Mouse (Mus musculus): ENCODE results near the gene Ly6g5b.

The Ly6g5b gene

DNA sequence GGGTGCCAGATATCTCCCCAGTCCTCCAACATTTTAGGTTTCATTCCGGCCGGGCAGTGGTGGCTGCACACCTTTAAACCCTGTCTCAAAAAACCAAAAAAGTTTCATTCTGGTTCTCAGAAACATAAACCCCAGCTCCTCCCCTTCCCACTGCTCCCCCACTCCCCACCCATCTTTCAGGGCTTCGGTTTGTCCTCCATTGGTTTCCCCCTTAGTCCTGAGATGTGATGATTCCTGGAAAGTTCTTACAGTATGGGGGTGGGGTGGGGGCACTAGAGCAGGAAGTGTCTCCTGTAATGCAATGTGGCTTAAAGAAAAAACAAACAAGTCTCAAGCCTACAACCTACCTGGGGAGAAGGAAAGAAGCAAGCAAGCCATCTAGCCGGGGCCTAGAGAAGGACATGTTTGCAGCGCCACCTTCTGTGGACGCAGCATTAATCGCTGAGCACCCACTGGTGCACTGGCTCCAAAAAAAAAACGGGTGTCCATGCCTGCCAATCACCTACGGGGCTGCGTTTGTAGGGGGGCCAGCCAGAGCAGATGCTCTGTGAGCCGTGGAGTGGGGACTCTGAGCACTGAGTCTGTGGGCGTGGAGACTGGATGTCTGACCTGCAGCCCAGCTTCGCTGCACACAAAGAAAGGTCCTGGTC, 9.4 kb downstream of the Ly6g5b start:
- no peak for DNase-seq (ENCODE audit: low spot score in 2 of 2)

DNA sequence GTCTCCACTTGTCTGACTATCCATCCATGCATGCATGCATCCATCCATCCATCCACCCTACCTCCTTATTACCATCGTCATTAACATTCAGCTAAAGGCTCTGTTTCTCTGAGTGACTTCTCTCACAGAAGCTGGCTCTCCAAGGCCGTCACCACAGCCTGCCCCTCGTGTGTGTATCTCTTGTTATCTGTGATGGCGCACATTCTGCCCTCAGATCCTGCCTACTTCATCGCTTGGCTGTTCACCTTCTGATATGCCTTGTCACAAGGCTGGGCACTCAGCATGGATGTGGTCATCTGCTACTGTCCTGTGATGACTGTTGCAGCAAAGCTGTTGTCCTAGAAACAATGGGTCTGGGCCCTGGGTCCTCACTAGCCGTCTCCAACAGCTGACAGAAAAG, 10.5 kb downstream of the Ly6g5b start:
- no peak for DNase-seq (ENCODE audit: low spot score in 2 of 2)

DNA sequence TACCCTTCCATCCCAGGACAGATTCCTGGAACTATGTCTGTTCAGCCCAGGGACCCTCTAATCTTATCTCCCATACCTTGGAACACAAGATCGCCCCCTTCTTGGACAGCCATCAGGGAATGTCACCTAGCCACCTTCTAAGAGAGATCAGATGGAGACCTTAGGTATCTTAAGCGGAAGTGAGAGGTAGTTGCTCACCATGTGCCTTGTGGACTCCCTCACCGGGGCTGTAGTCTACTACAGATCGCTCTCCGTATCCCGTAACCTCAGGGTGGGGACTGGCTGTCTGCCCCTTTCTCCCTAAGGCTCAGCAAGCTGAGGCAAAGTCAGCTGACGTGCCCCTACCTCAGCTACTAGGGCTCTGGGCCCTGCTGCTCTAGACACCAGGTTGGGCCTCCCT, 11.1 kb downstream of the Ly6g5b start:
- no peak for DNase-seq (ENCODE audit: low spot score in 2 of 2)

DNA sequence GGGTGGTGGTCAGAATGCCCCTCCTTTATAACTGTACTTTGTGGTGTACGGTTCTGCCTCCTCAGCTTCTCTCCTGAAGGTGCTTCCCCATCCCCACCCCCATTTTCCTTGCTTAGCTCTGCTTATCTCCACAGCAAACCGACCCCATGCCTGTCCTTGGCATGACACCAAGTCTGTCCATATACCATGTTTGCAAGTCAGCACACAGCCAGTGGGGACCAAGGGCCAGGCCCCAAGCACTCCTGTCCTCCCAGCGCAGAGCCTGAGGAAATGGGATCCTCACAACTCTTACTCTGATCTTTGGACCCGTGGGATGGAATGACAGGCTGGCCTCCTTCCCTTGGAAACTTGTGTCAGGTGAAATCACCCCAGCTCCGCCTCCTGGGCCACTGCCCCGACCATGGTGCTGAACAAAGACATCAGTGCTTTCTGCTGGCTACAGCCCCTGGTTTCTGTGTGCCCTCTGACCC, 12.0 kb downstream of the Ly6g5b start:
- DNase-seq (ENCODE audit: low spot score in 2 of 2): no peak

DNA sequence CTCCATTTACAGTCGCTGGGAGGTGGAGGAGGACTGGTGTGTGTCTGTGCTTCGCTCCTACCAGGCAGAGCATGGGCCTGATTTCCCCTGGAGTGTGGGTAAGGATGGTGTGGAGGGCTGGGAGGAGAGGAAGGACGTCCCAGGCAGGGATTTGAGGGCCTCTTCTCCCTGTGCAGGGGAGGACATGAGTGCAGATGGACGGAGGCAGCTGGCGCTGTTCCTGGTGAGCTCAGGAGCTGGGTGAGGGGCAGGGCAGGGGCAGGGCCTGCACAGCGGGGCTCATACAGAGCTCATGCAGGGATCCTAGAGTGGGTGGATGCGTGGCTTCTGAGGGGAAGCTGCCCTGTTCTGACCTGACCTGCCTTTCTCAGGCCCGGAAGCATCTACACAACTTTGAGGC, 12.9 kb downstream of the Ly6g5b start:
- DNase-seq (ENCODE audit: low spot score in 2 of 2): no peak

DNA sequence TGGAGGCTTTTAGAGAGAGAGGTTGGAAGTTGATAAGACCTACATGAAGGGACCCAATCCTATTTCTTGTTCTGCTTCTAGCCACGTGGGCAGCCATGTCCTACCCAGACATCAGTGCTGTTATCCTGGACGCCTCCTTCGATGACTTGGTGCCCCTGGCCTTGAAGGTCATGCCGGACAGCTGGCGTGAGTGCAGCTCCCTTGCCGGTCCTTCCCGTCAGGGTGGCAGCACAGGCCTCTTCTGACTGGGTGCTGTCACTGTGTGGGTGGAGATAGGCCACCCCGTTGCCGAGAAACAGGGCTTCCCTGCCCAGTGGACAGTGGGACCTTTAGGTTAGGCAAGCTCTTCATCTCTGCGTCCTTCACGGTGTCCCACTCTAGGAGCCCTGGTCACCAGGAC, 14.1 kb downstream of the Ly6g5b start:
- DNase-seq (ENCODE audit: low spot score in 2 of 2): no peak

DNA sequence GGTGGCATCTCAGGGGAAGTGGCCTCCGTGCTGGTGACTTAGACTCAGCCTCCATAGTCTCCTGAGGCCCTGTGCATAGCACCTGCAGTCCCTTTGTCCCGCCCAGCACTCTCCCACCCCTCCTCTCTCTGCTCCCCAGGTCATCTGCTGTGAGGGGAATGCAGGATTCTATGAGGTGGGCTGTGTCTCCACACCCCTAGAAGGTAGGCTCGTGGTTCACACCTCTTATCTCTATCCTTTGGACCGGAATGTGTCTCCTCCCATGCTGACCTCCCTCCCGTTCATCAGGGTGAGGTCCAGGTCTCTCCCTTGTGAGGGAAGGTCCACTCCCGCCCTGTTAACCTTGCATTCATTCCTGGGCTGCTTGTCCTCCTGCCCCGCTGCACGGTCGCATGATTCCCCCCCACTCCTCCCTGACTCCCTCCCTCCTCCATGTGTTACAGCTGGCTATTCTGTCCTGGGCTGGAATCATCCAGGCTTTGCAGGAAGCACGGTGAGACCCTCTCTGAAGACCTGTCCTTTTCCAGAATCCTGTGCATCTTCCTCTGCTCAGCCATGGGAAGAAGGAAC, 14.9 kb downstream of the Ly6g5b start:
- no peak for DNase-seq (ENCODE audit: low spot score in 2 of 2)

DNA sequence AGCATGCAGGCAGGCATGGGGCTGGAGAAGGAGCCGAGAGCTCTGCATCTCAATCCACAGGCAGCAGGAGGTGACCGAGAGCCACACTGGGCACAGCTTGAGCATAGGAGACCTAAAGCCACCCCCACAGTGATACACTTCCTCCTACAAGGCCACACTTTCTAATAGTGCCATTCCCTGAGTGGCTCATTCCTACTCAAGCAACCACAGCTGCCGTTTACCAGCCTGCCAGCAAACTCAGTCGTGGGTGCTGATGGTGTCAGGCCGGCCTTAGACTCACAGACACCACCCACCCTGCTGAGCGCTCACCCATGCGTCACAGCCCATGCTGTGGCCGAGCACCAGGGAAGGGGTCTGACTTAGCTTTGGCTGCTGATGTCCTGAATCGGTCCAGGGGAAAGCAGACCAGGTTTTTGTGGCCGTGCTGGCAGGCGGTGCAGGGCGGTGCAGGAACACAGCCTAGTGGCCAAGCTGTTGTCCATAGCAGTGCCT, 18.0 kb downstream of the Ly6g5b start:
- DNase-seq (ENCODE audit: low spot score in 2 of 2): no peak

DNA sequence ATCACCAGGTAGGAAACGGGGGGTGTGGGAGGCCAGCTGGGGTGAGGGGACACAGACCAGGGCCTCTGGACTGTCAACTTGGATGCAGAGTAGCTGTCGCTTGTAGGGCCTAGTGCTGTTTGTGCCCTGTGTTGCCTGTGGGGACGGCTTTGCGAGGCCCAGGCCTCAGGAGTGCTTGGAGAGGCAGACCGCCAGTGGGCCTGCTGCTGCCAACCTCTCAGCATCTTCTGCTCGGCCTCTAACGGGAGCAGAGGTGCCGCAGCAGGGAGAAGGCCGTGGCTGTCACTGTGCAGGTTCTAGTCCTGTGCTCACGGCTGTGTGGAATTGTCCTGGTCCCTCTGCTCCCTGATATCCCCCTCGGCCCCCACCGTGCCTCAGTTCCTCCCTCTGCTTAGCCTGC, 18.6 kb downstream of the Ly6g5b start:
- no peak for DNase-seq (ENCODE audit: low spot score in 2 of 2)

DNA sequence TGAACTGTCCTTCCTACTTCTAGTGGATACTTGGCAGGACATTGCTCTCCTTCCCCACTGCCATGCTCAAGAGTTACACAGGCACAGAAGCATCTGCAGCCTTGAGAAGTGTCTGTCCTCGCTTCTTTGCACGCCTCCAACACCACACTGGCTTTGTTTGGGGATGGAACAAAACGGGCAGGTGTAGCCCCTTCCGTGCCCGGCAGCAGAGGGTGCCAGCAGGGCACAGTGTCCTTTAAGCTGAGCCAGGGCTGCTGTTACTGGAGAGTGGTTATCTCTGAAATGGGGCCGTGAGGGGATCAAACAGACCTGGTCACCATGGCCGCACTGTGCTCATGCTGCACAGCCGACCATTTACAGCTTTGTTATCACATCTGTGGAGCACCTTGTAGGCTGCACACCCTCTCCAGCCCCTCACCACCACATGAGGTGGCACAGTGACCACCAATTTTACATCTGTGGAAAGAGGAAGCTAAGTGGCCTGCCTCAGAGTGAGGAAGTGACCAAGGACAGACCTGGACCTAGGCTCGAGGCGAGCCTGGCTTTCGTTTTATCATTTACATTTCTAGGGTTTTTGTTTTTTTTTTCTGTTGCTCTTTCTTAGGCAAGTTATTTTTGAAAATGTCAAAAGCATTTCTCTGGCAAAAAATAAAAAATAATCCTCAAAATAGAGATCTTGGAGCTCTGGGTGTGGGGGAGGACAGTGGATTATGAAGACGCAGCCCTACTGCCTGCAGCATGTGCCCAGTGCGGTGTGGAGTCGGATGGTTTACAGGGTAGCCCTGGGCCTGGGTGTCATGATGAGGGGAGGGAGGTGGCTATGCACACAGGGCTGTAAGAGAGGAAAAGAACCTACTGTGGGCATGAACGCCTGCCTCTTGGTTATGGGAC, 20.5 kb downstream of the Ly6g5b start:
- no peak for DNase-seq (ENCODE audit: low spot score in 2 of 2)

DNA sequence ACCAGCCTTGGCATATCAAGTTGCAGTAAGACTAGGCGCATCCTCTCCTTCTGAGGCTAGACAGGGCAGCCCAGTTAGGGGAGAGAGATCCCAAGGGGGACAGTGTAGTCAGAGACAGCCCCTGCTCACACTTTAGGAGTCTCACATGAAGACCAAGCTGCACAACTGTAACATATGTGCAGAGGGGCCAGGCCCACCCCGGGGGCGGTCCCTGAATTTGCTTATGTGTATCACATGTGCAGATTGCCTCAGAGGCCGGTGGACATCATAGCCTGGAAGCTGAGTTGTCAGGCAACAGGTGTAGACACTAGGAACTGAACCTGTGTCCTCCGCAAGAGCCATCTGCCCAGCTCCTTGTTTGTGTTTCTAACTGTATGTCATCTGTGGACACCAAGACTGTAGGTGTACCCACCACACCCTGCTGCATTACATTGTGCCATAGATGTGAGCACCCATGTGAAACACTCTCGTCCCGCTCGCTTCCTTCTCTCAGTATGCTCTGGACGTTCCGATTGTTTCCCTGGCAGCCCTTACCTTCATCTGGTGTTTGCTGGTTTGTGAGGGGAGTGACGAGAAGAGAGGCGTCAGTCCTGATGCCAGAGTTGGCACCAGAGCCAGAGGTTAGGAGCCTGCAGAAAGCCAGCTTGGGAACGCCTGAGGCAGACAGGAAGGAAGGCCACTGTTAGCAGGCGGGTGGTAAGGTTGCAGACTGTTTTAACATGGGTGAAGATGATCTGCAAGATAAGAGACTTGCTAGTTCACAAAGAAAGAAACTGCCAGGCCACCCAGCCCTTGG, 22.6 kb downstream of the Ly6g5b start:
- DNase-seq (ENCODE audit: low spot score in 2 of 2): no peak

DNA sequence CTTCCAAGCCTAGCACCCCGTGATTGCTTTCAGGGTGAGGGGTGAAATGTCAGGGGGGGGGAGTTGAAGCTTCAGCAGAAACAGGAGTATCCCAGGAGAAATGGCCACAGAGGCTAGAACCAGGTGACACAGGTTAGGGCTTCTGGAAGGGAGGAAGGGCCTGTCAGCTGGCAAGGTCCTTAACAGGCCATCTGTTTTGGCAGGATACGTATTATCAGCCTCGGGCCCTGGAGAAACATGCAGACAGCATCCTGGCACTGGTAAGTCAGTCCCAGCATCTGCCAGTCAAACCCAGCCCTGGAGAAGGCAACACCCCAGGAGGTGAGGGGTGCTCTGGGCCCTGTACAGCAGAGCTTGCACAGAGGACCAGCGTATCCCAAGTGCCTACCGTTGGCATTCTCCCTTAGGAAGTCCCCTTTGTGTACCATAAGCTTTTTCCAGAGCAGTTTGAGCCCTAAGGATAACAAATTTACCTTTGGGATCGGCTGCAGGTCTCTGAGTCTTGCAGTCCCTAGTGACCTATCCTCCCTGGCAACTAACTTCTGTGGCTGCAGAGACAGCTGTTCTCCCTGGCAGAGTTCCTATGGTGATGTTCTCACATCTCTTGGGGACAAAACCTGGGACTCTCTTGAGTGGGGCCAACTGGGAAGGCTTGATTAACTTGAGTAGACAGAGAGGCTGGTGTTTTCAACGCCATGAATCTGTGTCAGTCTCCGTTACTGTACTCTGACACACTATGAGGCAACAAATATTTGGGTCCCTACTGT, 24.9 kb downstream of the Ly6g5b start:
- no peak for DNase-seq (ENCODE audit: low spot score in 2 of 2)

DNA sequence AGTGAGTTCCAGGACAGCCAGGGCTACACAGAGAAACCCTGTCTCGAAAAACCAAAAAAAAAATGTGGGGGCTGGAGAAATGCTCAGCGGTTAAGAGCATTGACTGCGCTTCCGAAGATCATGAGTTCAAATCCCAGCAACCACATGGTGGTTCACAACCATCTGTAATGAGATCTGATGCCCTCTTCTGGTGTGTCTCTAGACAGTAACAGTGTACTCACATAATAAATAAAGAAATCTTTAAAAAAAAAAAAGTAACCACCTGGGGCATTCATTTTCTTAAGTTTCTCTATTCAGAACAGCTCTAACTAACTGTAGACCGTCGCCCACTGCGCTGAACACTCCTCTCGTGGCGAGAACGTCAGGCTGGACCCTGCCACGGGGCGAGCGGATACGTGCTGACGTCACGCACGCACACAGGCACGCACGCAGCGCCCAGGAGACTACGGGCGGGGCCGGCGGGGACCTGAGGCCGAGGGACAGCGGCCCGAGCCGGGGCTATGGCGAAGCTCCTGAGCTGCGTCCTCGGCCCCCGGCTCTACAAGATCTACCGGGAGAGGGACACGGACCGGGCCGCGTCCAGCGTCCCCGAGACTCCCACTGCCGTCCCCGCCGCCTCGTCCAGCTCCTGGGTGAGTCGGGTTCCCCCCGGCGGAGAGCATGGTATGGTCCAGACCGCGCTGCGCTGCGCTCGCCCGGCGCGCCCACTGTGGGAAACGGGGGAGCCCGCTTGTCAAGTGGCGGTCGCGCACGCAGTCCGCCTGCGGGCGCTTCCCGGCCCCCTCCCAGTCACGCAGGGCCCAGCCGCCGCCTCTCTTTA, 26.2 kb downstream of the Ly6g5b start, which contains the start of gene Abhd16a:
Abhd16a (plus strand) TSS at position 439 of the 820 bp plus-strand sequence.
- peak; percentile 96 for DNase-seq (ENCODE audit: low spot score in 2 of 2)

DNA sequence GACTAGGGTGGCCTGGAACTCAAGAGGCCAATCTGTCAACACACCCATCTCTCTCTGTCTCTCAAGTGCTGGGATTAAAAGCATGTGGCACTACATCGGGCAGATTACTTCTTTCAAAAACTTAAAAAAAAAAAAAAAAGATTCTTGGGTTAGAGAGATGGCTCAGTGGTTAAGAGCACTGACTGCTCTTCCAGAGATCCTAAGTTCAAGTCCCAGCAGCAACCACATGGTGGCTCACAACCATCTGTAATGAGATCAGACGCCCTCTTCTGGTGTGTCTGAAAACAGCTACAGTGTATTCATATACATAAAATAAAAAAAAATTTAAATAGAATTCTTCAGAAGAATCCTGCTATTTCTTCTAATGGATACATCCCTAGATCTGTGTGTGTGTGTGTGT, 27.1 kb downstream of the Ly6g5b start:
- no peak for DNase-seq (ENCODE audit: low spot score in 2 of 2)

DNA sequence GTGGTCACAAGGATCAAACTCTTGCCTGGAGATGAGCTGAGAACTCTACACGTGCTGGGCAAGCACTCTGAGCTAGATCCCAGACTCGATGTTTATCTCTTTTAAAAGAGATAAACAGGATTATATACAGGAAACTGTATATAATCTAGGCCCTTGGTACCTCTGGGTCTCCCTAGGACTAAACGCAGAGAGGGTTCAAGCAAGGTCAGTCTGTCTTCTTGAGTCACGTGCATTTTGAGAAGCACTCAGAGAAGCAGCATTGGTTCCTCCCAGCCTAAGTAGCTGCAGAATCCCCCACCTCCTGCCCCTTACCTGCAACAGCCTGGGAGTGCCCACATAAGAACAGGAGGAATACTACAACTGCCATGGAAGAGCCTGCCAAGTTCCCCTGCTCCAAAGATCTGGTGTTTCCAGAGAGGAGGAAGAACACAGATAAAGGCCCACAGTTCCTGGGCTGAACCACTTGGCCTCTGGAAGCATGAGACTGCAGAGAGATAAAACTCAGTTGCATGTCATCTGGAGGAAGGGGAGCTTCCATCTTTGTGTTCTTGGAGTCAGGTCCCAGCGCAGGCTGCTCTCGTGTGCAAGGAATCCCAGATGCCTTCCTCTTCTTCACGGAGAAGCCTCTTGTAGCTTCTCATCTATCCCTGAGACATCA, 29.9 kb downstream of the Ly6g5b start, which contains the start of gene Ly6g6f:
Ly6g6f (minus strand) TSS at position 403 of the 658 bp plus-strand sequence.
- DNase-seq (ENCODE audit: low spot score in 2 of 2): no peak

DNA sequence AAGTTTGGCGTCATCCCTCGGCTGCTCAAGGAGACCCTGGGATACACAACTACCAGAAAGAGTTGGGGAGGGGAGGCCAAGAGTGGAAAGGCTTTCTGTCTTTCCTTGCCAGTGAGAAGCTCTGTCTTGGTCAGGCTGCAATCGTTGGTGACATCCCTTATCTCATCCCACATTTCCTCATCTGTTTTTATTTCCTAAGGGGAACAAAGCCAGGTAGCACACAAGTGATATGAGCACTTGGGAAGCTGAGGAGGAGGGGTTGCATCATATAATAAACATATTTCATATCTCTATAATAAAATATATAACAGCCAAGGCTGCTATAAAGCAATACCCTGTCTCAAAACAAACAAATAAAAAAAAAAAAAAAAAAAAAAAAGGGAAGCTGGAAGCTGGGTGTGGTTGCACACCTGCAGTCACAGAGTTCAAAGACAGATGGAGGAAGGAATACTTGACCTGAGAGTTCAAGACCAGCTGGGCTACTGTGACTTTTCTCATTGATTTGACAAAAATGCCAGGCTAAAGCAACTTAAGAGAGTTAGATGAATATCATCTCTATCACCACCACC, 31.2 kb downstream of the Ly6g5b start:
- DNase-seq (ENCODE audit: low spot score in 2 of 2): no peak

DNA sequence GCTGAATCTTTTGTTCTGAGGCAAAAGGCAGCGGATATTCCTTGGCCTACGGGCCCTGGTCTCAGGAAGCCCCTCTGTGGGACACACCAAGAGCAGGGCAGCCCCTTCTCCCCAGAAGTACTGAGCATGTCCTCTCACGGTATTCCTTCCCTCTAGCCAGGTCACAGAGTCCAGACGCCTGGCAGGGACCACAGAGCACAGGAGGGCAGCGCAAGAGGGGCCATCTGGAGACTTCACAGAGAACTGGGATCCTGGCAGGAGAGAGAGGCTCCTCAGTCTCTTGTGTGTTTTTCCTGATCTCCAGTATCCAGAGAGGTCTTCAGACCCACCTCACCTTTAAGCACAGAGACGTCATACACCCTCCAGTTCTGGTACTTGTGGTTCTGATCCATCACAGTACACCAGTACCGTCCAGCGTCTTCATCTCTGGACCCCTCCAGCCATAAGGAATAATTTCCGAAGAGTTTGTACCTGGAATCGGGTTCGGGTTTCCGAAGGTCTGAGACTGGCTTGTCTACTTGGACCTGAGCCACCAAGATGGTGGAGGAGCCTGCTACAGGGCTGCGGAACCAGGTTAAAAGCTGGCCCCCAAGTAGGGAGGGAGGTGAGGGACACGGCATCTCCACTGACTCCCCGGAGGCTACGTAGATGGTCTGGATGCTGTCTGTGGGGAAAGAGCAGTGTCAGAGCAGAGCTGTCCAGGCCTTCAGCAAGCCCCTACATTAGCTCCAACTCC, 32.2 kb downstream of the Ly6g5b start:
- no peak for DNase-seq (ENCODE audit: low spot score in 2 of 2)

DNA sequence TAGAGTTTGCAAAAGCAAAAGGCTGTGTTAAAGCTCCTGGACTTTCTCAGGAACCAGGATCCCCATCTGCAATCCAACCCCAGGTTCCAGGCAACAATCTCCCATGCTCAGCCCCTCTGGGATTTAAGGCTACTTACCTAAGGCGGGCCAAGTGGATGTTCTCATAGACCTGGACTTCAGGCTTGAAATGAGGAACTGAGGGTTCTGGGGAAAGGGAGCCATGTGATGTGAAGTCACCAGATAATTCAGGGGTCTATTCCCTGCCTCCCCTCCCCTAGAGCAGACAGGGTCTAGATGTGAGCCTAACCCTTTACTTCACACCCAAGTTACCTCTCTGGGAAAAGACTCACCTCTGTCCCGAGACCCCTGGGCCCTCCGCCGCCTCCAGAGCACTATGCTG, 34.5 kb downstream of the Ly6g5b start:
- DNase-seq (ENCODE audit: low spot score in 2 of 2): no peak
